Mouse (Mus musculus) ES-Bruce4 (cell line): ENCODE measurements at regions not wholly inside any gene's neighbourhood (a gene's known extent, or its start where the extent isn't known, plus 50 kb on each side); places are given as distances from the start of the nearest gene placed in this dataset.

Experiments used
- H3K27ac ChIP-seq: 2 replicates; pipeline ENCODE4 v1.5.1; 2012; ENCODE audit warnings: low read length, inconsistent platforms; ENCODE audit not compliant: insufficient read depth
- H3K27me3 ChIP-seq: 2 replicates; pipeline ENCODE4 v1.6.1; 2012; ENCODE audit warnings: mild to moderate bottlenecking, low read length, inconsistent platforms; ENCODE audit not compliant: control insufficient read depth, poor library complexity, insufficient read depth, severe bottlenecking
- H3K36me3 ChIP-seq: 2 replicates; pipeline ENCODE4 v1.6.1; 2012; ENCODE audit warnings: inconsistent platforms, mild to moderate bottlenecking, low read length, moderate library complexity; ENCODE audit not compliant: control insufficient read depth, poor library complexity, insufficient read depth, severe bottlenecking
- H3K4me1 ChIP-seq: one replicate; pipeline ENCODE4 v1.8.1; 2011; ENCODE audit warnings: low read length; ENCODE audit not compliant: control insufficient read depth, insufficient read depth
- H3K4me3 ChIP-seq: 2 replicates; pipeline ENCODE4 v1.5.1; 2011; ENCODE audit warnings: low read depth, mild to moderate bottlenecking, low read length
- H3K9ac ChIP-seq: 2 replicates; pipeline ENCODE4 v1.6.1; 2012; ENCODE audit warnings: low read depth, mild to moderate bottlenecking, inconsistent platforms; ENCODE audit not compliant: poor library complexity, severe bottlenecking
- H3K9me3 ChIP-seq: replicated peaks from 2 replicates; pipeline ENCODE4 v1.6.1; 2012; ENCODE audit warnings: mild to moderate bottlenecking, low read length, inconsistent platforms; ENCODE audit not compliant: control insufficient read depth, poor library complexity, insufficient read depth, severe bottlenecking
- CTCF ChIP-seq: IDR thresholded peaks from one replicate; pipeline ENCODE4 v1.8.1; 2011; ENCODE audit warnings: low read depth, low read length
- EP300 ChIP-seq: IDR thresholded peaks from 2 replicates; pipeline ENCODE4 v1.6.1; 2011; ENCODE audit warnings: low read depth, low read length; ENCODE audit not compliant: insufficient read depth
- POLR2A ChIP-seq: IDR thresholded peaks from one replicate; pipeline ENCODE4 v1.8.1; 2011; ENCODE audit warnings: low read length; ENCODE audit not compliant: insufficient read depth

DNA sequence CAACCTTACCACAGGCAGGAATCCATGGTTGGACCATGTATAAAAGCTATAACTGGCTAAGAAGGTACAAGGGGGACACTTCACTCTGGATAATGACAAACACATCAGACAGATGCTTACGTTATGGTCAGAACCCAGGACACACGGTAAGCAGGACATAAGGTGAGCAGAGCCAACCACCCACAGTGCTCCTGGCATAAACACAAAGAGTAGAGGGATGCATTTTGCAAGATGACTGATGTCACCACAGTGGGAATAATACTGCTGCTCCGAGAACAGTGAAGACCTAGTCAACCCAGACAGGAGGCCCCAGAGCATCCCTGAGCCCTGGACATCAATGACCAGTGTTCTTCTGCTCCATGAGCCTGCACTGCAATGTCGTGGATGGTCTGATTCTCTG lies 233.6 kb upstream of the Cdyl start:
- Histone ChIP-seq H3K27me3 (no peaks in the 10 kb centered on the region), H3K4me3 (no peak overlapping the region), H3K27ac (no peak overlapping the region), H3K9me3 (no peaks in the 10 kb centered on the region), H3K9ac (no peak overlapping the region), H3K36me3 (no peaks in the 10 kb centered on the region), H3K4me1 (no peaks in the 10 kb centered on the region)
- no peak for TF ChIP-seq EP300
- TF ChIP-seq POLR2A: no peak
- TF ChIP-seq CTCF: no peak

- Histone ChIP-seq H3K36me3 (no peaks in the 10 kb centered on the region), H3K9me3 (no peaks in the 10 kb centered on the region), H3K27ac (no peak overlapping the region), H3K27me3 (no peaks in the 10 kb centered on the region; the same call in 1 of the 2 replicates), H3K4me1 (no peaks in the 10 kb centered on the region), H3K9ac (no peak overlapping the region), H3K4me3 (no peak overlapping the region)
- TF ChIP-seq POLR2A (no peak), EP300 (no peak), CTCF (no peak)
These were observed 224.5 kb upstream of the Cdyl start for GRCm38 (mm10) chr13:35435173-35435572.

GRCm38 (mm10) chr13:35447661-35448060 lies 212.0 kb upstream of the Cdyl start:
- no peaks in the 10 kb centered on the region for H3K36me3 ChIP-seq
- no peaks in the 10 kb centered on the region for H3K4me1 ChIP-seq
- H3K9ac ChIP-seq: no peak overlapping the region
- no peaks in the 10 kb centered on the region for H3K9me3 ChIP-seq
- H3K4me3 ChIP-seq: no peak overlapping the region
- TF ChIP-seq CTCF: no peak
- no peak for TF ChIP-seq POLR2A
- no peak for TF ChIP-seq EP300
- no peak overlapping the region for H3K27ac ChIP-seq
- no peaks in the 10 kb centered on the region for H3K27me3 ChIP-seq

DNA sequence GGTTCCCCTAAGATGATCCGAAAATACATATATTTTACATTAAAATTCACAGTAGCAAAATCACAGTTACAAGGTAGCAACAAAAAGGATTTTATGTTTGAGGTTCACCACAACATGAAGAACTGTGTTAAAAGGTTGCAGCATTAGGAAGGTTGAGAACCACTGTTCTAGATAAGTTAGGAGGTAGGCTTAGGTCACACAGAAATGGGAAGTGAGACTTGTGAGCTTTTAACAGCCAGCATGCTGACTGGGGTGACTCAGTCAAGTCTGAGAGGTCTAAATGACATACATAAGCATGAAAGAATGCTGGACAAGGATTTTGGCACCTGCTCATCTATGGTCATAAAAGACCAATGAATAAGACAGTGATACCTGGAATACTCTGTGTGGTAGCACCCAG lies 207.2 kb upstream of the Cdyl start:
- Histone ChIP-seq H3K27me3 (no peaks in the 10 kb centered on the region), H3K36me3 (no peaks in the 10 kb centered on the region), H3K9ac (no peak overlapping the region), H3K4me1 (no peaks in the 10 kb centered on the region), H3K9me3 (no peaks in the 10 kb centered on the region), H3K27ac (no peak overlapping the region), H3K4me3 (no peak overlapping the region)
- no peak for TF ChIP-seq CTCF
- no peak for TF ChIP-seq EP300
- TF ChIP-seq POLR2A: no peak

DNA sequence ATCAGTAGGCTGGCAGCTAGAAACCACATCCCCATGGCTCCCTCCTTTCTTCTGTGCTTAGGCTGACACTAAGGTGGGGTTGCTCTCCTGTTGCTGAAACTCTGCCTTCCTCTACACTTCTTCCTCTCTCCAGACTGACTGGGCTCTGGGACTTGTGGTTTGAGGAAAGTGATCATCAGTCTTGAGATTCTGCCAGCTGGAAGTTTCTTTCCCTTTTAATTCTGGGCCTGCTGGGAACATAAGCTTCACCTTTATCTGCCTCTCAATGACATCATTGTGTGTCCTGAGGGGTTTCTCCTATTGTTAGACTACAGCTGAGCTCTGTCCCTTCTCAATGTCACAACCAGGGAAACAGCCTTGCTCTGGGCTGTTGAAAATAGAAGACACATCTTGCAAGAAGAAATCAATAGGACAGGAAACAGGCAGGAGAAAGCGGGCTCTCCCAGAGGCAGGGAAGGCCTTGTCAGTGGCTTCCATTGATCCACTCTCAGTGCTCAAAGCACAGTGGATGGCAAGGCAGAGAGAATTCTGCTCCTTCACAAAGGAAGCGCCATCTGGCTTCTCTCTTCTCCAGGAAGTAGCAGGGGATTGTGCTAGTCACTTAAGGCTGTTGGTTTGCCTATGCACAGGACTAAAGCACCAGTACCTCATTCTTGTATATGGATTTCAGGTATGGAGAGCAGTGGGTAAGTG lies 206.3 kb upstream of the Cdyl start:
- no peak overlapping the region for H3K9ac ChIP-seq
- no peak for TF ChIP-seq POLR2A
- TF ChIP-seq CTCF: no peak
- TF ChIP-seq EP300: no peak
- H3K9me3 ChIP-seq: no peaks in the 10 kb centered on the region
- H3K4me3 ChIP-seq: no peak overlapping the region
- H3K27me3 ChIP-seq: no peaks in the 10 kb centered on the region
- no peak overlapping the region for H3K27ac ChIP-seq
- no peaks in the 10 kb centered on the region for H3K4me1 ChIP-seq
- no peaks in the 10 kb centered on the region for H3K36me3 ChIP-seq

GRCm38 (mm10) chr13:35460051-35460450 lies 199.6 kb upstream of the Cdyl start:
- Histone ChIP-seq H3K4me1 (no peaks in the 10 kb centered on the region), H3K9me3 (no peaks in the 10 kb centered on the region), H3K36me3 (no peaks in the 10 kb centered on the region), H3K27ac (no peak overlapping the region), H3K27me3 (no peaks in the 10 kb centered on the region), H3K4me3 (no peak overlapping the region), H3K9ac (no peak overlapping the region)
- TF ChIP-seq CTCF (no peak), POLR2A (no peak), EP300 (no peak)
